Mouse (Mus musculus) brain, embryonic 14.5 days (tissue): ENCODE results near the gene Bet1l.

ENCODE experiments used
- CTCF ChIP-seq: fragments of 200-500 bp; IDR thresholded peaks from 2 replicates; pipeline ENCODE4 v1.5.1; 2012; ENCODE audit warnings: inconsistent platforms, mild to moderate bottlenecking, moderate library complexity, borderline replicate concordance; ENCODE audit not compliant: insufficient read depth, insufficient read length; ENCODE audit errors: extremely low read depth
- POLR2A ChIP-seq: fragments of 200-500 bp; IDR thresholded peaks from 2 replicates; pipeline ENCODE4 v1.6.1; 2012; ENCODE audit warnings: mild to moderate bottlenecking, inconsistent platforms, borderline replicate concordance; ENCODE audit not compliant: poor library complexity, insufficient read depth, insufficient read length, severe bottlenecking; ENCODE audit errors: extremely low read depth

DNA sequence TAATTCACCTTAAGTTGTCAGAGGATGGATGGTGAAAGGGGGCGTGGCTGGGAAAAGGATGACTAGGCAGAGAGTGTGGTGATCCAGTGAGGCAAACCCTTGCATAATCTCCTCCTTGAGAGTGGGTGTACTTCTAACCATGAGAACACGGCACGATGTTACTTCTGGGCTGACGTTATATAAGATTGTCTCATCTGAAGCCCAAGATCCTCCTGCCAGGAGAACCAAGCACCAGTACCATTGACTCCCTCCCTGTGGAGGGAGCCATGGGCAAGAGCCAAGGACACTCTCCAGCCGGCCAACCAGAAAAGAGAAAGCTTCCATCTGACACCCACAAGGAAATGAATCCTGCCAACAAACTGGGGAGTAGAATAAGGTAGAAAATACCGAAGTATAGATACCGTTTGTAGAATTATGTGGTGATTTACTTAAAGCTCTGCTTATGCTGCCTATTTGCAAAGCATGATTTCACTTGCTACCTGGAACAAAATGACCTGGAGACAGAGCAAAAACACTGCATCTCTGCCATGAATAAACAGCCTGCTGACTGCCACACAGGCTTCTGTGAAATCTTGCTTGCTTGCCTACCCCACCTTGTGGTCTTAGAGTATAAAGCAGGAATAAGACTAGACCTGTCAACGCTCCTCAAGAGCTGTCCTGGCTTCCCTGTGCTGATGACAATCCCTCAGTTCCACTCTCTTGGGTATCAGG, 29.1 kb downstream of the Bet1l start:
- TF ChIP-seq CTCF (peak; percentile 57; the same call in 1 of the 2 replicates), POLR2A (no peak)
